Mouse (Mus musculus) lung, adult 2 months (tissue): ENCODE measurements around the gene Cd3g.

Experiments used
- CTCF ChIP-seq: fragments of 200-500 bp; IDR thresholded peaks from 2 replicates; pipeline ENCODE4 v1.5.1; 2011; ENCODE audit warnings: mild to moderate bottlenecking, low read length, control low read depth; ENCODE audit not compliant: insufficient read depth
- POLR2A ChIP-seq: fragments of 200-500 bp; IDR thresholded peaks from 2 replicates; pipeline ENCODE4 v1.6.1; 2011; ENCODE audit warnings: low read depth, mild to moderate bottlenecking, control low read depth, low read length, borderline replicate concordance; ENCODE audit errors: extremely low read depth

GRCm38 (mm10) chr9:44921543-44921942 lies 58.7 kb downstream of the Cd3g start:
- TF ChIP-seq POLR2A (no peak), CTCF (no peak)
